Mouse (Mus musculus) liver, adult 2 months (tissue): ENCODE data around the gene Hspa1a. TPM values are rescaled to one million over a fixed set of nuclear protein-coding genes. Genes with fewer than 3 reads are reported as not detected.
"Not testable (repeated sequence)": the region's sequence is repeated elsewhere in the genome, so short reads cannot be mapped to it uniquely, and the experiment has no call there.

Experiments
- DNase-seq: peaks from one replicate; pipeline ENCODE4 v3.0.0-alpha.2; 2011; ENCODE audit warnings: low read depth, low spot score; ENCODE audit errors: extremely low read depth
- H3K27ac ChIP-seq: fragments of 200-500 bp; replicated peaks from 2 replicates; pipeline ENCODE4 v1.5.1; 2012; ENCODE audit warnings: low read depth, mild to moderate bottlenecking, control low read depth, inconsistent platforms, low read length; ENCODE audit not compliant: insufficient read depth
- H3K27me3 ChIP-seq: fragments of 200-500 bp; 2 replicates; pipeline ENCODE4 v1.6.1; 2012; ENCODE audit warnings: mild to moderate bottlenecking, moderate library complexity, low read length, inconsistent platforms; ENCODE audit not compliant: control insufficient read depth, insufficient read depth
- H3K36me3 ChIP-seq: fragments of 200-500 bp; 2 replicates; pipeline ENCODE4 v1.6.1; 2012; ENCODE audit warnings: low read length, inconsistent platforms; ENCODE audit not compliant: control insufficient read depth, insufficient read depth
- H3K4me1 ChIP-seq: fragments of 200-500 bp; 2 replicates; pipeline ENCODE4 v1.6.1; 2011; ENCODE audit warnings: low read length; ENCODE audit not compliant: control insufficient read depth, insufficient read depth
- H3K4me3 ChIP-seq: fragments of 200-500 bp; 2 replicates; pipeline ENCODE4 v1.5.1; 2011; ENCODE audit warnings: low read depth, mild to moderate bottlenecking, control low read depth, low read length, moderate library complexity; ENCODE audit not compliant: insufficient read depth
- H3K79me2 ChIP-seq: fragments of 200-500 bp; 2 replicates; pipeline ENCODE4 v1.6.1; 2012; ENCODE audit warnings: inconsistent platforms, mild to moderate bottlenecking, low read length, moderate library complexity; ENCODE audit not compliant: control insufficient read depth, insufficient read depth
- H3K9ac ChIP-seq: fragments of 200-500 bp; 2 replicates; pipeline ENCODE4 v1.6.1; 2012; ENCODE audit warnings: low read depth, mild to moderate bottlenecking, control low read depth, inconsistent platforms, low read length
- CTCF ChIP-seq: fragments of 200-500 bp; IDR thresholded peaks from 2 replicates; pipeline ENCODE4 v1.5.1; 2011; ENCODE audit warnings: low read depth, low read length, control low read depth
- POLR2A ChIP-seq: fragments of 200-500 bp; IDR thresholded peaks from 2 replicates; pipeline ENCODE4 v1.6.1; 2011; ENCODE audit warnings: low read length, control low read depth; ENCODE audit not compliant: insufficient read depth; ENCODE audit errors: extremely low read depth
- WGBS: fragments of 180-500 bp; shearing (Covaris S2); methylation state at CpG from one replicate; pipeline ENCODE4 v1.1.7; 2018; 5-methylcytosine and 5-hydroxymethylcytosine counted together
- polyA plus RNA-seq: library from polyadenylated mRNA; depleted of rRNA; stranded (reverse); fragments of >200 nt; gene quantifications from 2 replicates; pipeline ENCODE4 v1.2.3, GENCODE M21; 2012
- total RNA-seq: library from RNA; depleted of rRNA; stranded (reverse); fragments of >200 nt; gene quantifications from 2 replicates; pipeline ENCODE4 v1.2.3, GENCODE M21; 2014

Hspa1a gene
- total and polyA plus RNA-seq, 2 experiments = 0.18 to 0.45 TPM

- no peak overlapping the region for H3K9ac ChIP-seq
- no peaks in the 10 kb centered on the region for H3K36me3 ChIP-seq
- H3K79me2 ChIP-seq = no peaks in the 10 kb centered on the region
- peaks cover 5% of the 10 kb centered on the region for H3K4me1 ChIP-seq
- no peaks in the 10 kb centered on the region for H3K27me3 ChIP-seq
- WGBS = 44% methylated on average over 1 of the region's 1 CpGs
- peak overlapping the region; percentile 0; the same call in 1 of the 2 replicates for H3K27ac ChIP-seq
- TF ChIP-seq POLR2A (no peak), CTCF (no peak)
- DNase-seq = no peak
- no peak overlapping the region for H3K4me3 ChIP-seq
Observed at GRCm38 (mm10) chr17:34964640-34965049, 7.3 kb downstream of the Hspa1a start.

GRCm38 (mm10) chr17:34962841-34963240 lies 9.1 kb downstream of the Hspa1a start:
- 93% methylated on average over 1 of the region's 1 CpGs for WGBS
- Histone ChIP-seq H3K9ac (no peak overlapping the region), H3K4me3 (no peak overlapping the region), H3K27me3 (no peaks in the 10 kb centered on the region), H3K27ac (no peak overlapping the region), H3K4me1 (peaks cover 5% of the 10 kb centered on the region), H3K79me2 (no peaks in the 10 kb centered on the region), H3K36me3 (no peaks in the 10 kb centered on the region)
- no peak for DNase-seq
- TF ChIP-seq CTCF = no peak
- TF ChIP-seq POLR2A = no peak

- no peaks in the 10 kb centered on the region for H3K27me3 ChIP-seq
- 65% methylated on average over 3 of the region's 3 CpGs for WGBS
- DNase-seq = no peak
- H3K36me3 ChIP-seq = no peaks in the 10 kb centered on the region
- no peak overlapping the region for H3K27ac ChIP-seq
- TF ChIP-seq CTCF = no peak
- TF ChIP-seq POLR2A = no peak
- no peaks in the 10 kb centered on the region for H3K79me2 ChIP-seq
- H3K9ac ChIP-seq = no peak overlapping the region
- peaks cover 5% of the 10 kb centered on the region for H3K4me1 ChIP-seq
- no peak overlapping the region for H3K4me3 ChIP-seq
Observed at GRCm38 (mm10) chr17:34962125-34962524, 9.8 kb downstream of the Hspa1a start.

GRCm38 (mm10) chr17:34960702-34961493 lies 11.1 kb downstream of the Hspa1a start:
- Histone ChIP-seq H3K9ac (no peak overlapping the region), H3K27ac (no peak overlapping the region), H3K4me3 (no peak overlapping the region), H3K36me3 (no peaks in the 10 kb centered on the region), H3K4me1 (peaks cover 5% of the 10 kb centered on the region), H3K27me3 (no peaks in the 10 kb centered on the region), H3K79me2 (no peaks in the 10 kb centered on the region)
- no peak for TF ChIP-seq POLR2A
- no peak for TF ChIP-seq CTCF
- no peak for DNase-seq

GRCm38 (mm10) chr17:34959881-34960515 lies 12.0 kb downstream of the Hspa1a start:
- no peaks in the 10 kb centered on the region for H3K36me3 ChIP-seq
- TF ChIP-seq CTCF (no peak), POLR2A (no peak)
- peak overlapping the region; percentile 81 for H3K27ac ChIP-seq
- H3K4me1 ChIP-seq = peaks cover 7% of the 10 kb centered on the region
- H3K4me3 ChIP-seq = peak overlapping the region; percentile 4; the same call in 1 of the 2 replicates
- H3K9ac ChIP-seq = peak overlapping the region; percentile 74
- WGBS = 14% methylated on average over 12 of the region's 12 CpGs
- no peaks in the 10 kb centered on the region for H3K27me3 ChIP-seq
- no peaks in the 10 kb centered on the region for H3K79me2 ChIP-seq
- peak; percentile 64 for DNase-seq

GRCm38 (mm10) chr17:34959130-34959778 lies 12.7 kb downstream of the Hspa1a start, which contains the start of gene Hspa1b:
Hspa1b (minus strand) TSS chr17:34959238.
- not testable (repeated sequence) for H3K36me3 ChIP-seq, H3K79me2 ChIP-seq, H3K27me3 ChIP-seq, H3K4me1 ChIP-seq
- DNase-seq = peak; percentile 68
- Histone ChIP-seq H3K4me3 (peak within 1 kb of the TSS; percentile 54), H3K27ac (peak within 1 kb of the TSS; percentile 81), H3K9ac (peak within 1 kb of the TSS; percentile 74)
- under 1% methylated on average over 32 of the region's 32 CpGs for WGBS
- TF ChIP-seq POLR2A = peak; percentile 53; the same call in 1 of the 2 replicates

GRCm38 (mm10) chr17:34958734-34959129 lies 13.2 kb downstream of the Hspa1a start:
- Histone ChIP-seq H3K9ac (peak overlapping the region; percentile 55; the same call in 1 of the 2 replicates), H3K4me3 (peak overlapping the region; percentile 52; the same call in 1 of the 2 replicates)
- WGBS = 0% methylated on average over 19 of the region's 47 CpGs
- not testable (repeated sequence) for H3K27ac ChIP-seq, H3K79me2 ChIP-seq, H3K4me1 ChIP-seq, DNase-seq, H3K36me3 ChIP-seq, H3K27me3 ChIP-seq

- not testable (repeated sequence) for H3K27ac ChIP-seq, H3K9ac ChIP-seq, H3K4me1 ChIP-seq, H3K79me2 ChIP-seq, DNase-seq, H3K27me3 ChIP-seq, H3K36me3 ChIP-seq, H3K4me3 ChIP-seq
- 25% methylated on average over 24 of the region's 40 CpGs for WGBS
Observed at GRCm38 (mm10) chr17:34957966-34958365, 14.0 kb downstream of the Hspa1a start.
